Mouse (Mus musculus): ENCODE data around the gene Krtap14. TPM values are rescaled to one million over a fixed set of nuclear protein-coding genes. Genes with fewer than 3 reads are reported as not detected.

Gene Krtap14
- not detected in 2 replicates for polyA plus RNA-seq (2015; fragmentation: Nextera tagmentation; extraction: Ambion mirVana)

- H3K9ac ChIP-seq, result no peak within 1 kb of the TSS
- H3K4me1 ChIP-seq (replicated peaks), result no peaks in the 10 kb centered on the region
- WGBS, result 89% methylated on average over 9 of the region's 9 CpGs
- no peak for ATAC-seq
- no peak within 1 kb of the TSS for H3K4me2 ChIP-seq (replicated peaks)
- H3K36me3 ChIP-seq, result no peaks in the 10 kb centered on the region
- no peaks in the 10 kb centered on the region for H3K9me3 ChIP-seq
- no peak within 1 kb of the TSS for H3K4me3 ChIP-seq (replicated peaks)
- no peak within 1 kb of the TSS for H3K27ac ChIP-seq
- H3K27me3 ChIP-seq (replicated peaks), result no peaks in the 10 kb centered on the region
These were observed at the start of gene Krtap14 for GRCm38 (mm10) chr16:88826095-88826652. Krtap14 (minus strand) TSS chr16:88826145.

GRCm38 (mm10) chr16:88874169-88874568, 48.2 kb upstream of the Krtap14 start, which contains the start of gene Krtap19-2:
Krtap19-2 (minus strand) TSS chr16:88874269.
- H3K9ac ChIP-seq, result no peak within 1 kb of the TSS
- no peaks in the 10 kb centered on the region for H3K27me3 ChIP-seq (replicated peaks)
- no peak within 1 kb of the TSS for H3K27ac ChIP-seq
- H3K4me2 ChIP-seq (replicated peaks), result no peak within 1 kb of the TSS
- no peaks in the 10 kb centered on the region for H3K36me3 ChIP-seq
- H3K4me3 ChIP-seq (replicated peaks), result no peak within 1 kb of the TSS
- H3K4me1 ChIP-seq (replicated peaks), result no peaks in the 10 kb centered on the region
- H3K9me3 ChIP-seq, result no peaks in the 10 kb centered on the region
- 92% methylated on average over 3 of the region's 3 CpGs for WGBS
- no peak for ATAC-seq

GRCm38 (mm10) chr16:88869311-88869710, 43.4 kb upstream of the Krtap14 start, which contains the start of gene Krtap19-1:
Krtap19-1 (minus strand) TSS chr16:88869411.
- Histone ChIP-seq H3K4me3 (replicated peaks) (no peak within 1 kb of the TSS), H3K9me3 (no peaks in the 10 kb centered on the region), H3K9ac (no peak within 1 kb of the TSS), H3K4me1 (replicated peaks) (no peaks in the 10 kb centered on the region), H3K27ac (no peak within 1 kb of the TSS), H3K4me2 (replicated peaks) (no peak within 1 kb of the TSS), H3K36me3 (no peaks in the 10 kb centered on the region), H3K27me3 (replicated peaks) (no peaks in the 10 kb centered on the region)
- no peak for ATAC-seq
- WGBS, result 91% methylated on average over 6 of the region's 6 CpGs

- no peaks in the 10 kb centered on the region for H3K4me1 ChIP-seq (replicated peaks)
- H3K27me3 ChIP-seq (replicated peaks), result no peaks in the 10 kb centered on the region
- H3K4me2 ChIP-seq (replicated peaks), result no peak overlapping the region
- WGBS, result 81% methylated on average over 4 of the region's 4 CpGs
- no peaks in the 10 kb centered on the region for H3K9me3 ChIP-seq
- ATAC-seq, result no peak
- H3K9ac ChIP-seq, result no peak overlapping the region
- H3K27ac ChIP-seq, result no peak overlapping the region
- H3K4me3 ChIP-seq (replicated peaks), result no peak overlapping the region
- no peaks in the 10 kb centered on the region for H3K36me3 ChIP-seq
These were observed 39.0 kb upstream of the Krtap14 start for GRCm38 (mm10) chr16:88864887-88865407.

GRCm38 (mm10) chr16:88851450-88851849, 25.5 kb upstream of the Krtap14 start:
- Histone ChIP-seq H3K4me1 (replicated peaks) (no peaks in the 10 kb centered on the region), H3K9me3 (no peaks in the 10 kb centered on the region), H3K27ac (no peak overlapping the region), H3K9ac (no peak overlapping the region), H3K4me3 (replicated peaks) (no peak overlapping the region), H3K4me2 (replicated peaks) (no peak overlapping the region), H3K36me3 (no peaks in the 10 kb centered on the region), H3K27me3 (replicated peaks) (no peaks in the 10 kb centered on the region)
- ATAC-seq, result no peak
- WGBS, result 14% methylated on average over 5 of the region's 5 CpGs

- H3K9me3 ChIP-seq, result no peaks in the 10 kb centered on the region
- no peak overlapping the region for H3K27ac ChIP-seq
- H3K27me3 ChIP-seq (replicated peaks), result no peaks in the 10 kb centered on the region
- no peak for ATAC-seq
- no peak overlapping the region for H3K4me2 ChIP-seq (replicated peaks)
- H3K36me3 ChIP-seq, result no peaks in the 10 kb centered on the region
- no peak overlapping the region for H3K9ac ChIP-seq
- WGBS, result 80% methylated on average over 4 of the region's 4 CpGs
- H3K4me1 ChIP-seq (replicated peaks), result no peaks in the 10 kb centered on the region
- H3K4me3 ChIP-seq (replicated peaks), result no peak overlapping the region
These were observed 22.6 kb upstream of the Krtap14 start for GRCm38 (mm10) chr16:88848558-88848957.

GRCm38 (mm10) chr16:88847363-88847762, 21.4 kb upstream of the Krtap14 start:
- no peak overlapping the region for H3K9ac ChIP-seq
- H3K9me3 ChIP-seq, result no peaks in the 10 kb centered on the region
- no peak overlapping the region for H3K4me2 ChIP-seq (replicated peaks)
- no peak overlapping the region for H3K4me3 ChIP-seq (replicated peaks)
- H3K4me1 ChIP-seq (replicated peaks), result no peaks in the 10 kb centered on the region
- no peaks in the 10 kb centered on the region for H3K36me3 ChIP-seq
- ATAC-seq, result no peak
- H3K27me3 ChIP-seq (replicated peaks), result no peaks in the 10 kb centered on the region
- no peak overlapping the region for H3K27ac ChIP-seq
- 94% methylated on average over 1 of the region's 1 CpGs for WGBS

GRCm38 (mm10) chr16:88826978-88827377, 1.0 kb upstream of the Krtap14 start:
- Histone ChIP-seq H3K4me1 (replicated peaks) (no peaks in the 10 kb centered on the region), H3K9ac (no peak overlapping the region), H3K27ac (no peak overlapping the region), H3K4me2 (replicated peaks) (no peak overlapping the region), H3K36me3 (no peaks in the 10 kb centered on the region), H3K4me3 (replicated peaks) (no peak overlapping the region), H3K27me3 (replicated peaks) (no peaks in the 10 kb centered on the region), H3K9me3 (no peaks in the 10 kb centered on the region)
- ATAC-seq, result no peak
- WGBS, result 82% methylated on average over 3 of the region's 3 CpGs

- no peak overlapping the region for H3K4me3 ChIP-seq (replicated peaks)
- H3K27ac ChIP-seq, result no peak overlapping the region
- no peaks in the 10 kb centered on the region for H3K9me3 ChIP-seq
- H3K36me3 ChIP-seq, result no peaks in the 10 kb centered on the region
- no peak for ATAC-seq
- no peak overlapping the region for H3K9ac ChIP-seq
- no peaks in the 10 kb centered on the region for H3K27me3 ChIP-seq (replicated peaks)
- no peaks in the 10 kb centered on the region for H3K4me1 ChIP-seq (replicated peaks)
- 87% methylated on average over 3 of the region's 3 CpGs for WGBS
- no peak overlapping the region for H3K4me2 ChIP-seq (replicated peaks)
These were observed 2.2 kb downstream of the Krtap14 start for GRCm38 (mm10) chr16:88823736-88824135.

- Histone ChIP-seq H3K27me3 (replicated peaks) (no peaks in the 10 kb centered on the region), H3K4me1 (replicated peaks) (no peaks in the 10 kb centered on the region), H3K4me3 (replicated peaks) (no peak within 1 kb of the TSS), H3K9me3 (no peaks in the 10 kb centered on the region), H3K9ac (no peak within 1 kb of the TSS), H3K4me2 (replicated peaks) (no peak within 1 kb of the TSS), H3K27ac (no peak within 1 kb of the TSS), H3K36me3 (no peaks in the 10 kb centered on the region)
- 86% methylated on average over 3 of the region's 3 CpGs for WGBS
- ATAC-seq, result no peak
These were observed 5.9 kb downstream of the Krtap14 start, which contains the start of gene Krtap15 for GRCm38 (mm10) chr16:88820066-88820465. Krtap15 (plus strand) TSS chr16:88820215.

- Histone ChIP-seq H3K4me1 (replicated peaks) (no peaks in the 10 kb centered on the region), H3K4me2 (replicated peaks) (no peak within 1 kb of the TSS), H3K9ac (no peak within 1 kb of the TSS), H3K4me3 (replicated peaks) (no peak within 1 kb of the TSS), H3K27me3 (replicated peaks) (no peaks in the 10 kb centered on the region), H3K9me3 (no peaks in the 10 kb centered on the region), H3K36me3 (no peaks in the 10 kb centered on the region), H3K27ac (no peak within 1 kb of the TSS)
- no peak for ATAC-seq
- WGBS, result 82% methylated on average over 2 of the region's 2 CpGs
These were observed 14.1 kb downstream of the Krtap14 start, which contains the start of gene Gm20741 for GRCm38 (mm10) chr16:88811827-88812226. Gm20741 (minus strand) TSS chr16:88812220.

GRCm38 (mm10) chr16:88786786-88787185, 39.2 kb downstream of the Krtap14 start:
- no peak for ATAC-seq
- H3K27me3 ChIP-seq (replicated peaks), result no peaks in the 10 kb centered on the region
- no peak overlapping the region for H3K4me2 ChIP-seq (replicated peaks)
- H3K9ac ChIP-seq, result no peak overlapping the region
- no peak overlapping the region for H3K4me3 ChIP-seq (replicated peaks)
- WGBS, result 78% methylated on average over 2 of the region's 2 CpGs
- H3K27ac ChIP-seq, result no peak overlapping the region
- no peaks in the 10 kb centered on the region for H3K9me3 ChIP-seq
- no peaks in the 10 kb centered on the region for H3K36me3 ChIP-seq
- no peaks in the 10 kb centered on the region for H3K4me1 ChIP-seq (replicated peaks)

- Histone ChIP-seq H3K4me1 (replicated peaks) (no peaks in the 10 kb centered on the region), H3K36me3 (no peaks in the 10 kb centered on the region), H3K4me2 (replicated peaks) (no peak within 1 kb of the TSS), H3K27me3 (replicated peaks) (no peaks in the 10 kb centered on the region), H3K9me3 (no peaks in the 10 kb centered on the region), H3K4me3 (replicated peaks) (no peak within 1 kb of the TSS), H3K27ac (no peak within 1 kb of the TSS), H3K9ac (no peak within 1 kb of the TSS)
- no peak for ATAC-seq
- WGBS, result 88% methylated on average over 5 of the region's 6 CpGs
These were observed 48.3 kb downstream of the Krtap14 start, which contains the start of gene Gm5965 for GRCm38 (mm10) chr16:88777596-88777995. Gm5965 (plus strand) TSS chr16:88777896.

All from intestine, embryonic 15.5 days (tissue).